Mouse (Mus musculus) CH12.LX (cell line): ENCODE measurements around the gene Cmtm8. TPM values are rescaled to one million over a fixed set of nuclear protein-coding genes. Genes with fewer than 3 reads are reported as not detected.
A peak's percentile ranks its signal among the peaks of the same experiment; 100 is the strongest.

Experiments used
- DNase-seq: peaks from one replicate; pipeline ENCODE4 v3.0.0-alpha.2; 2013; ENCODE audit errors: extremely low read depth
- H3K27ac ChIP-seq: 2 replicates; pipeline ENCODE4 v1.5.1; 2012; ENCODE audit warnings: low read depth, mild to moderate bottlenecking, control low read depth, moderate library complexity; ENCODE audit not compliant: insufficient read depth
- H3K27me3 ChIP-seq: replicated peaks from 2 replicates; pipeline ENCODE3; 2012; ENCODE audit warnings: inconsistent platforms
- H3K36me3 ChIP-seq, 2 experiments: replicated peaks in 1 of 2; 2 replicates each; pipeline versions ENCODE3 to v1.6.1; 2012; ENCODE audit warnings: inconsistent platforms in 1 of 2, low read length in 1 of 2, mild to moderate bottlenecking in 1 of 2, mixed read lengths in 1 of 2, moderate library complexity in 1 of 2; ENCODE audit not compliant: control insufficient read depth in 1 of 2, insufficient read depth in 1 of 2
- H3K4me1 ChIP-seq, 2 experiments: 2 replicates each; pipeline ENCODE4 v1.6.1; 2012; ENCODE audit warnings: inconsistent platforms in 1 of 2, moderate library complexity in 1 of 2; ENCODE audit not compliant: insufficient read depth in 2 of 2, control insufficient read depth in 1 of 2
- H3K4me2 ChIP-seq: 2 replicates; pipeline ENCODE4 v1.6.1; 2012; ENCODE audit warnings: low read depth, mild to moderate bottlenecking, control low read depth; ENCODE audit not compliant: poor library complexity, insufficient read depth, severe bottlenecking
- H3K4me3 ChIP-seq, 3 experiments: fragments of 150-350 bp in 1 of 3; sonication (generic) in 1 of 3; replicated peaks in 1 of 3; 2 replicates each; pipeline versions ENCODE3 to v1.5.1; 2011 to 2012; ENCODE audit warnings: low read depth in 2 of 3, low read length in 2 of 3, mild to moderate bottlenecking in 2 of 3, moderate library complexity in 2 of 3, control low read depth in 1 of 3, improper control_type of control experiment in 1 of 3, inconsistent platforms in 1 of 3, mixed read lengths in 1 of 3; ENCODE audit not compliant: poor library complexity in 1 of 3
- H3K79me2 ChIP-seq: replicated peaks from 2 replicates; pipeline ENCODE4 v1.6.1; 2012; ENCODE audit warnings: mild to moderate bottlenecking, moderate library complexity; ENCODE audit not compliant: control insufficient read depth, poor library complexity, insufficient read depth, severe bottlenecking; ENCODE audit errors: extremely low read depth
- H3K9ac ChIP-seq: 2 replicates; pipeline ENCODE4 v1.6.1; 2012; ENCODE audit warnings: low read depth, mild to moderate bottlenecking, control low read depth, moderate library complexity; ENCODE audit not compliant: insufficient read depth
- H3K9me3 ChIP-seq: replicated peaks from 2 replicates; pipeline ENCODE3; 2012; ENCODE audit warnings: low read length, inconsistent platforms, mixed read lengths
- BHLHE40 ChIP-seq: IDR thresholded peaks from 2 replicates; pipeline ENCODE4 v1.6.1; 2011; ENCODE audit warnings: mild to moderate bottlenecking, low read depth, low read length, improper control_type of control experiment
- CHD2 ChIP-seq: IDR thresholded peaks from 2 replicates; pipeline ENCODE4 v1.6.1; 2011; ENCODE audit warnings: low read length, improper control_type of control experiment
- E2F4 ChIP-seq: IDR thresholded peaks from 2 replicates; pipeline ENCODE4 v1.6.1; 2011; ENCODE audit warnings: low read depth, low read length, improper control_type of control experiment; ENCODE audit not compliant: insufficient replicate concordance
- EP300 ChIP-seq: IDR thresholded peaks from 2 replicates; pipeline ENCODE4 v1.6.1; 2011; ENCODE audit warnings: low read length, improper control_type of control experiment
- ETS1 ChIP-seq: conservative IDR thresholded peaks from 2 replicates; pipeline ENCODE4 v1.6.1; 2012; ENCODE audit warnings: low read depth, mild to moderate bottlenecking, inconsistent platforms, low read length, improper control_type of control experiment, moderate library complexity
- HCFC1 ChIP-seq: IDR thresholded peaks from 2 replicates; pipeline ENCODE4 v1.6.1; 2012; ENCODE audit warnings: low read depth, mild to moderate bottlenecking, inconsistent platforms, low read length, improper control_type of control experiment
- IRF4 ChIP-seq: IDR thresholded peaks from 2 replicates; pipeline ENCODE4 v1.6.1; 2014; ENCODE audit warnings: low read depth, mild to moderate bottlenecking, inconsistent platforms, low read length, improper control_type of control experiment
- JUN ChIP-seq: IDR thresholded peaks from 2 replicates; pipeline ENCODE4 v1.6.1; 2011; ENCODE audit warnings: low read depth, mild to moderate bottlenecking, low read length, improper control_type of control experiment, moderate library complexity; ENCODE audit not compliant: insufficient read depth
- JUND ChIP-seq: conservative IDR thresholded peaks from 2 replicates; pipeline ENCODE4 v1.6.1; 2011; ENCODE audit warnings: low read depth, low read length, improper control_type of control experiment
- MAFK ChIP-seq: IDR thresholded peaks from 2 replicates; pipeline ENCODE4 v1.6.1; 2011; ENCODE audit warnings: low read length, improper control_type of control experiment; ENCODE audit not compliant: insufficient replicate concordance
- MAX ChIP-seq: IDR thresholded peaks from 2 replicates; pipeline ENCODE4 v1.6.1; 2011; ENCODE audit warnings: low read length, improper control_type of control experiment
- MEF2A ChIP-seq: IDR thresholded peaks from 2 replicates; pipeline ENCODE4 v1.6.1; 2014; ENCODE audit warnings: low read depth, mild to moderate bottlenecking, inconsistent platforms, low read length, improper control_type of control experiment, borderline replicate concordance
- MXI1 ChIP-seq: IDR thresholded peaks from 2 replicates; pipeline ENCODE4 v1.6.1; 2011; ENCODE audit warnings: mild to moderate bottlenecking, low read depth, low read length, improper control_type of control experiment
- MYC ChIP-seq: IDR thresholded peaks from 2 replicates; pipeline ENCODE4 v1.6.1; 2011; ENCODE audit warnings: low read depth, mild to moderate bottlenecking, improper control_type of control experiment, low read length
- PAX5 ChIP-seq: IDR thresholded peaks from 2 replicates; pipeline ENCODE4 v1.6.1; 2012; ENCODE audit warnings: low read length, inconsistent platforms, mixed read lengths
- POLR2A ChIP-seq: IDR thresholded peaks from 2 replicates; pipeline ENCODE4 v1.6.1; 2011; ENCODE audit warnings: low read depth, mild to moderate bottlenecking, improper control_type of control experiment, low read length
- SIN3A ChIP-seq: IDR thresholded peaks from 2 replicates; pipeline ENCODE4 v1.6.1; 2012; ENCODE audit warnings: low read length, improper control_type of control experiment, inconsistent platforms
- SMC3 ChIP-seq: IDR thresholded peaks from 2 replicates; pipeline ENCODE4 v1.6.1; 2011; ENCODE audit warnings: low read depth, low read length, improper control_type of control experiment
- TBP ChIP-seq: conservative IDR thresholded peaks from 2 replicates; pipeline ENCODE4 v1.6.1; 2011; ENCODE audit warnings: low read depth, low read length, improper control_type of control experiment
- TCF12 ChIP-seq: IDR thresholded peaks from 2 replicates; pipeline ENCODE4 v1.6.1; 2014; ENCODE audit warnings: low read depth, mild to moderate bottlenecking, inconsistent platforms, low read length, improper control_type of control experiment
- UBTF ChIP-seq: IDR thresholded peaks from 2 replicates; pipeline ENCODE4 v1.6.1; 2012; ENCODE audit warnings: low read depth, mild to moderate bottlenecking, inconsistent platforms, low read length, improper control_type of control experiment, moderate library complexity
- ZKSCAN1 ChIP-seq: IDR thresholded peaks from 2 replicates; pipeline ENCODE4 v1.6.1; 2012; ENCODE audit warnings: low read depth, inconsistent platforms, low read length, improper control_type of control experiment, borderline replicate concordance
- ZMIZ1 ChIP-seq: IDR thresholded peaks from 2 replicates; pipeline ENCODE4 v1.6.1; 2012; ENCODE audit warnings: low read depth, mild to moderate bottlenecking, inconsistent platforms, low read length, improper control_type of control experiment
- ZNF384 ChIP-seq: IDR thresholded peaks from 2 replicates; pipeline ENCODE4 v1.6.1; 2012; ENCODE audit warnings: low read depth, low read length, improper control_type of control experiment, inconsistent platforms
- dilution Hi-C: fragments of 300-500 bp; cut with MboI; formaldehyde crosslinking; loops from 2 replicates; pipeline ENCODE4 v1.14.3; 2020; ENCODE audit warnings: low sequenced_read_pairs; ENCODE audit not compliant: extremely low pct_unique_long_range_greater_than_20kb, extremely low pct_ligation_motif_present
- in situ Hi-C: fragments of 300-500 bp; cut with MboI; formaldehyde crosslinking; loops from 3 replicates; pipeline ENCODE4 v1.14.3; 2019; ENCODE audit warnings: low sequenced_read_pairs, low pct_ligation_motif_present, low pct_unique_long_range_greater_than_20kb, mixed read lengths
- polyA plus RNA-seq: library from polyadenylated mRNA; unstranded; fragments of >175 nt; gene quantifications from 2 replicates; pipeline ENCODE4 v1.2.1, GENCODE M21; 2012; ENCODE audit warnings: low read depth; ENCODE audit not compliant: insufficient read length
- total RNA-seq, 2 experiments: library from RNA; depleted of rRNA; stranded (reverse); fragments of 300-350 nt in 1 of 2; fragments of >200 nt in 1 of 2; gene quantifications; 2 replicates each; pipeline ENCODE4 v1.2.3; 2012 to 2014

The Cmtm8 gene
- total and polyA plus RNA-seq, 3 experiments: 1.6 to 4.1 (median 2.7) TPM

- in situ Hi-C loops: no loop called here
Observed at GRCm38 (mm10) chr9:114760353-114760752, 83.6 kb downstream of the Cmtm8 start.

GRCm38 (mm10) chr9:114759886-114760285 lies 84.1 kb downstream of the Cmtm8 start:
- Histone ChIP-seq H3K4me1 (peaks cover 24 to 61% of the 10 kb centered on the region in 2 experiments), H3K36me3 (peaks cover 21 to 47% of the 10 kb centered on the region in 2 experiments), H3K27me3 (no peaks in the 10 kb centered on the region), H3K9me3 (no peaks in the 10 kb centered on the region), H3K79me2 (no peaks in the 10 kb centered on the region; the same call in 1 of the 2 replicates), H3K4me3 (no peak overlapping the region), H3K27ac (peak overlapping the region; percentile 74), H3K9ac (no peak overlapping the region), H3K4me2 (no peak overlapping the region)
- TF ChIP-seq JUND (no peak), UBTF (no peak), ZMIZ1 (no peak)
- in situ Hi-C loops (loop anchor here (5.0 to 10.0 kb wide), 2 partner anchors 32 to 115 kb away; partner anchors contain the start of gene Cnot10), dilution Hi-C loops (no loop called here)
- DNase-seq: no peak

More at GRCm38 (mm10) chr9:114760353-114760752, 83.6 kb downstream of the Cmtm8 start:
- H3K79me2 ChIP-seq: no peaks in the 10 kb centered on the region; the same call in 1 of the 2 replicates
- H3K36me3 ChIP-seq: peaks cover 19 to 47% of the 10 kb centered on the region in 2 experiments
- H3K27me3 ChIP-seq: no peaks in the 10 kb centered on the region
- H3K4me3 ChIP-seq: peak overlapping the region in 1 of 3 experiments; percentile 6
- H3K9me3 ChIP-seq: no peaks in the 10 kb centered on the region
- H3K9ac ChIP-seq: no peak overlapping the region
- H3K4me2 ChIP-seq: peak overlapping the region; percentile 10
- TF ChIP-seq SMC3: no peak
- TF ChIP-seq MAFK: no peak
- TF ChIP-seq TCF12: 0 out of 2 replicates have a peak, but pooled peaks have one; percentile 58
- TF ChIP-seq PAX5: no peak
- peak; percentile 70 for TF ChIP-seq MEF2A
- TF ChIP-seq ZNF384: no peak; the same call in 1 of the 2 replicates
- TF ChIP-seq JUN: no peak
- peak; percentile 53; the same call in 1 of the 2 replicates for TF ChIP-seq MAX
- TF ChIP-seq HCFC1: no peak
- no peak for TF ChIP-seq CHD2
- no peak for TF ChIP-seq E2F4
- TF ChIP-seq EP300: peak; percentile 40; the same call in 1 of the 2 replicates
- TF ChIP-seq TBP: 0 out of 2 replicates have a peak, but pooled peaks have one; percentile 42
- peak; percentile 58 for TF ChIP-seq IRF4
- TF ChIP-seq ETS1: peak; percentile 82
- peak; percentile 39; the same call in 1 of the 2 replicates for TF ChIP-seq MXI1
- peak; percentile 60 for TF ChIP-seq BHLHE40
- TF ChIP-seq POLR2A: no peak
- TF ChIP-seq SIN3A: peak; percentile 50; the same call in 1 of the 2 replicates
- TF ChIP-seq MYC: 0 out of 2 replicates have a peak, but pooled peaks have one; percentile 14
- TF ChIP-seq ZKSCAN1: no peak
- TF ChIP-seq, all 38 proteins: peak for 11
- Histone ChIP-seq H3K27ac (peak overlapping the region; percentile 74), H3K4me1 (peaks cover 28 to 58% of the 10 kb centered on the region in 2 experiments)
- dilution Hi-C loops: no loop called here
- peak; percentile 50 for DNase-seq
